Mouse (Mus musculus) limb, embryonic 11.5 days (tissue): Measurements from ENCODE around the gene Gm21970. TPM values are rescaled to one million over a fixed set of nuclear protein-coding genes. Genes with fewer than 3 reads are reported as not detected.
"Not testable (repeated sequence)": the region's sequence is repeated elsewhere in the genome, so short reads cannot be mapped to it uniquely, and the experiment has no call there.

Experiments
- ATAC-seq: fragments of 200-750 bp; cut with Nextera tagmentation; 2 replicates; pipeline ENCODE4 v1.8.0; 2017; ENCODE audit warnings: low read depth; ENCODE audit not compliant: insufficient number of reproducible peaks, low FRiP score, low TSS enrichment
- DNase-seq: peaks from one replicate; pipeline ENCODE4 v3.0.0-alpha.2; 2015; ENCODE audit warnings: low spot score
- H3K27ac ChIP-seq: fragments of 300-500 bp; sonication (generic); replicated peaks from 2 replicates; pipeline ENCODE4 v1.5.1; 2014; ENCODE audit warnings: low read depth, mild to moderate bottlenecking, low read length
- H3K27me3 ChIP-seq: fragments of 300-500 bp; sonication (generic); 2 replicates; pipeline ENCODE4 v1.6.1; 2014; ENCODE audit warnings: mild to moderate bottlenecking, low read length, mixed read lengths; ENCODE audit not compliant: control insufficient read depth, insufficient read depth
- H3K36me3 ChIP-seq: fragments of 300-500 bp; sonication (generic); 2 replicates; pipeline ENCODE4 v1.6.1; 2014; ENCODE audit warnings: mild to moderate bottlenecking, low read length, moderate library complexity, mixed read lengths; ENCODE audit not compliant: control insufficient read depth, insufficient read depth
- H3K4me1 ChIP-seq: fragments of 300-500 bp; sonication (generic); 2 replicates; pipeline ENCODE4 v1.6.1; 2014; ENCODE audit warnings: low read length, mixed read lengths; ENCODE audit not compliant: control insufficient read depth, insufficient read depth
- H3K4me2 ChIP-seq: fragments of 300-500 bp; sonication (generic); 2 replicates; pipeline ENCODE4 v1.6.1; 2014; ENCODE audit warnings: low read depth, mild to moderate bottlenecking, moderate library complexity; ENCODE audit not compliant: severe bottlenecking
- H3K4me3 ChIP-seq: fragments of 300-500 bp; sonication (generic); 2 replicates; pipeline ENCODE4 v1.5.1; 2014; ENCODE audit warnings: low read depth, low read length
- H3K9ac ChIP-seq: fragments of 300-500 bp; sonication (generic); 2 replicates; pipeline ENCODE4 v1.6.1; 2014; ENCODE audit warnings: mild to moderate bottlenecking, low read length
- H3K9me3 ChIP-seq: fragments of 300-500 bp; sonication (generic); 2 replicates; pipeline ENCODE4 v1.6.1; 2016; ENCODE audit warnings: low read length; ENCODE audit not compliant: control insufficient read depth
- WGBS: fragments of 180-500 bp; shearing (Covaris S2); extraction: QIAGEN DNeasy Blood & Tissue Kit; methylation state at CpG from one replicate; pipeline ENCODE4 v1.1.7; 2014; 5-methylcytosine and 5-hydroxymethylcytosine counted together
- polyA plus RNA-seq: library from polyadenylated mRNA; unstranded; fragments of >200 nt; fragmentation: Nextera tagmentation; extraction: Ambion mirVana; gene quantifications from 2 replicates; pipeline ENCODE4 v1.2.1, GENCODE M21; 2014

The Gm21970 gene
- polyA plus RNA-seq, 1 experiment from 2014 or later, result not detected

- 39% methylated on average over 5 of the region's 5 CpGs for WGBS
- no peak for DNase-seq
- Histone ChIP-seq H3K4me3 (no peak overlapping the region), H3K27me3 (no peaks in the 10 kb centered on the region), H3K9me3 (no peaks in the 10 kb centered on the region), H3K4me1 (no peaks in the 10 kb centered on the region), H3K27ac (no peak overlapping the region), H3K4me2 (no peak overlapping the region), H3K9ac (no peak overlapping the region), H3K36me3 (no peaks in the 10 kb centered on the region)
- ATAC-seq, result no peak
Measured at GRCm38 (mm10) chr16:91432720-91433328, 41.3 kb downstream of the Gm21970 start.

- WGBS, result 59% methylated on average over 8 of the region's 8 CpGs
- no peaks in the 10 kb centered on the region for H3K36me3 ChIP-seq
- H3K27ac ChIP-seq, result no peak overlapping the region
- no peaks in the 10 kb centered on the region for H3K27me3 ChIP-seq
- no peak overlapping the region for H3K4me3 ChIP-seq
- H3K9me3 ChIP-seq, result no peaks in the 10 kb centered on the region
- no peaks in the 10 kb centered on the region for H3K4me1 ChIP-seq
- no peak overlapping the region for H3K9ac ChIP-seq
- ATAC-seq, result no peak
- no peak for DNase-seq
- H3K4me2 ChIP-seq, result no peak overlapping the region
Measured at GRCm38 (mm10) chr16:91433329-91433933, 41.9 kb downstream of the Gm21970 start.

GRCm38 (mm10) chr16:91434119-91434518 is 42.6 kb downstream of the Gm21970 start:
- H3K4me1 ChIP-seq, result no peaks in the 10 kb centered on the region
- no peaks in the 10 kb centered on the region for H3K27me3 ChIP-seq
- H3K9ac ChIP-seq, result no peak overlapping the region
- no peak for ATAC-seq
- DNase-seq, result no peak
- WGBS, result 87% methylated on average over 3 of the region's 3 CpGs
- no peak overlapping the region for H3K27ac ChIP-seq
- H3K9me3 ChIP-seq, result no peaks in the 10 kb centered on the region
- no peaks in the 10 kb centered on the region for H3K36me3 ChIP-seq
- no peak overlapping the region for H3K4me2 ChIP-seq
- no peak overlapping the region for H3K4me3 ChIP-seq

DNA sequence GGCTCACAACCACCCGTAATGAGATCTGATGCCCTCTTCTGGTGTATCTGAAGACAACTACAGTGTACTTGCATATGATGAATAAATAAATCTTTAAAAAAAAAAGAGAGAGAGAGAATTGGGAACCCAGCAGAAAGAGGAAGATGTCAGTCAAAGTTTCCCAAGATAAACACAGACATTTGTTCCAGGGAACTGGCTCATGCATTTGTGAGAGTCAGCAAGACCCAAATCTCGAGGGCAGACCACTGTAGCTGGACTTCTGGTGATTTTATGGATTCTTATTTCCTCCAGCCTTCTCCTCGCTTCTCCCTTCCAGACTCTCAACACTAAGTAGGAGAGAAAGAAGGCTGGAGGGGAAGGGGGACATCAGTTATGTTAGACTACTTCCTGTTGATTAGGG is 46.6 kb downstream of the Gm21970 start:
- no peak for ATAC-seq
- no peak overlapping the region for H3K9ac ChIP-seq

DNA sequence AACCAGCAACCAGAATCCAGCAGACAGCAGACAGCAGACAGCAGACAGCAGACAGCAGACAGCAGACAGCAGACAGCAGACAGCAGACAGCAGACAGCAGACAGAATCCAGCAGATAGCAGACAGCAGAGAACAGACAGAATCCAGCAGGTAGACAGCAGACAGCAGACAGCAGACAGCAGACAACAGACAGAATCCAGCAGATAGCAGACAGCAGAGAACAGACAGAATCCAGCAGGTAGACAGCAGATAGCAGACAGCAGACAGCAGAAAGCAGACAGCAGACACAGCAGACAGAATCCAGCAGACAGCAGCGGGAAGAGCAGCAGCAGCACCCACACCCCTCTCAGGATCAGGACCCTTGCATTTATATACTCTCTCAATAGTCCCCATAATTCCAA is 47.1 kb downstream of the Gm21970 start:
- H3K9ac ChIP-seq, H3K36me3 ChIP-seq, H3K4me1 ChIP-seq, H3K4me2 ChIP-seq, H3K4me3 ChIP-seq, ATAC-seq, H3K27me3 ChIP-seq, DNase-seq, H3K27ac ChIP-seq, H3K9me3 ChIP-seq: not testable (repeated sequence)
- 76% methylated on average over 1 of the region's 1 CpGs for WGBS

More for the DNA sequence above, 46.6 kb downstream of the Gm21970 start:
- Histone ChIP-seq H3K9me3 (no peaks in the 10 kb centered on the region), H3K27ac (no peak overlapping the region), H3K27me3 (no peaks in the 10 kb centered on the region), H3K4me1 (no peaks in the 10 kb centered on the region), H3K36me3 (no peaks in the 10 kb centered on the region), H3K4me2 (no peak overlapping the region), H3K4me3 (no peak overlapping the region)
- no peak for DNase-seq
- WGBS, result 81% methylated on average over 3 of the region's 3 CpGs

DNA sequence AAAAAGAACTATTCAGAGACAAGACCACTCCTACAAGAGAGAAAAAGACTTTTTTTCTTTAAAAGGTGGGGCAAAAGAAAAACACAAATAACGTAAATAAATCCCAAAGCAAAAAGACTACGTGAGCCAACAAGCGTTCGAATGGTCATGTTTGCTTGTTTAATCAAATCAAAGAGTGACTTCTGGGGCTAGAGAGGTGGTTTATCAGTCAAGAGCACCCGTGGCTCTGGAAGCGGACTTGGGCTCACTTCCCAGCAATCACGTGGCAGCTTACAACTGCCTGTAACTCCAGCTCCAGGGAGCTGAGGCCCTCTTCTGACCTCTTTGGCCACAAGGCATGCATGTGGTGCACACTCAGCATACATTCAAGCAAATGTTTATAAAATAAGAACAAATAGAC is 49.8 kb downstream of the Gm21970 start:
- DNase-seq (no peak), ATAC-seq (no peak)
- no peak overlapping the region for H3K9ac ChIP-seq
- H3K36me3 ChIP-seq, result no peaks in the 10 kb centered on the region
- H3K4me1 ChIP-seq, result no peaks in the 10 kb centered on the region
- H3K4me2 ChIP-seq, result no peak overlapping the region
- H3K4me3 ChIP-seq, result no peak overlapping the region
- no peak overlapping the region for H3K27ac ChIP-seq
- H3K27me3 ChIP-seq, result no peaks in the 10 kb centered on the region
- 72% methylated on average over 7 of the region's 7 CpGs for WGBS
- H3K9me3 ChIP-seq, result no peaks in the 10 kb centered on the region

DNA sequence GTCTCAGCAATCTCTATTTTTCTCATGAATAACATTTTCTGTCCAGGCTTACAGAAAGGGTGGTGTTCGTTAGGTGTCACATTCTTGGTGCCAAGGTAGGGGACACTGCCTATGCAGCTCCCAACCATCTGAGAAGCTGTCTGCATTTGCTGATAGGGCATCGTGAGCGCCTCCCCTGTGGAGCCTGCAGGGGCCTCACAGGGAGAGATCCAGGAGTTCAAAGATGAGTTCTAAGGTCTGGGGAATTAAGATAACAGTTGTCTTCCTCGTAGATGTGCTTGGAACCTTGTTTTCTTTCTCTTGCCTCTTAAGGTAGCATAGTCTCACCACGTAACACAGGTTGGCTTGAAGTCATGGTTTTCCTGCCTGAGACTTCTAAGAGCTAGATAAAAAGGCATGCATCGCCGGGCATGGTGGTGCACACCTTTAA is 50.3 kb downstream of the Gm21970 start:
- no peaks in the 10 kb centered on the region for H3K4me1 ChIP-seq
- H3K4me2 ChIP-seq, result no peak overlapping the region
- WGBS, result 82% methylated on average over 7 of the region's 7 CpGs
- H3K36me3 ChIP-seq, result no peaks in the 10 kb centered on the region
- ATAC-seq, result no peak
- H3K27me3 ChIP-seq, result no peaks in the 10 kb centered on the region
- no peak overlapping the region for H3K4me3 ChIP-seq
- no peaks in the 10 kb centered on the region for H3K9me3 ChIP-seq
- no peak for DNase-seq
- no peak overlapping the region for H3K9ac ChIP-seq
- H3K27ac ChIP-seq, result no peak overlapping the region

GRCm38 (mm10) chr16:91442446-91442845 is 50.9 kb downstream of the Gm21970 start:
- 64% methylated on average over 4 of the region's 4 CpGs for WGBS
- H3K27ac ChIP-seq, result no peak overlapping the region

DNA sequence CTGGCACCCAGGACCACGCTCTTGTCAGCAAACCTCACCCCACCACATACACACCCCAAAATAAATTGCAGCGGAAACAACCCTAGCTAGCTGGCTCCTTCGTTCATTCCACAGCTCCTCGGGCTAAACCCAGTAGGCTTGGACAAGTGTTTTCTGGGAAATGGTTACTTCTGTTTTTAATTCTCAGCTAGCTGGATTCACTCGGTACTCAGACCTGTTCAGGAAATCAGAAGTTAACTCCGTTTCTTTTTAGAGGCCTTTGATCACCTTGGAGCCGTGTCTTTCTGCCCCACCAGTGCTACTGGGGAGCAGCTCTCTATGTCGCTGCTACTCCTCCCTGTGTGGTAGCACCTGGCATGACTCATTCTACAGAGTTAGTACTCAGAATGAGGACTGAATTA is 51.7 kb downstream of the Gm21970 start:
- Histone ChIP-seq H3K9ac (no peak overlapping the region), H3K9me3 (no peaks in the 10 kb centered on the region), H3K36me3 (no peaks in the 10 kb centered on the region), H3K4me3 (no peak overlapping the region), H3K27me3 (no peaks in the 10 kb centered on the region), H3K27ac (no peak overlapping the region), H3K4me2 (no peak overlapping the region), H3K4me1 (no peaks in the 10 kb centered on the region)
- WGBS, result 55% methylated on average over 8 of the region's 8 CpGs
- ATAC-seq, result no peak
- no peak for DNase-seq

More at GRCm38 (mm10) chr16:91442446-91442845, 50.9 kb downstream of the Gm21970 start:
- Histone ChIP-seq H3K27me3 (no peaks in the 10 kb centered on the region), H3K4me2 (no peak overlapping the region), H3K36me3 (no peaks in the 10 kb centered on the region), H3K4me1 (no peaks in the 10 kb centered on the region), H3K9ac (no peak overlapping the region), H3K4me3 (no peak overlapping the region), H3K9me3 (no peaks in the 10 kb centered on the region)
- no peak for DNase-seq
- ATAC-seq, result no peak
